ENCODE assay signal across 17 mouse cellular contexts in genomic region chr17:3260796-3261195, GRCm38 (mm10).
"Had no signal": no experiment of that assay in that cellular context is flagged by ENCODE, and none has a peak within 500 bp of the region (broad histone marks: within the 10 kb centered on the region; RNA-seq: fewer than 3 reads in every experiment).

No protein-coding gene starts in this region.

- H3K9me3 ChIP-seq: limb, embryonic 12.5 days; liver, embryonic 13.5 days; midbrain, embryonic 12.5 days; neural tube, embryonic 12.5 days had no signal

- H3K4me3 ChIP-seq: limb, embryonic 12.5 days; liver, embryonic 13.5 days; midbrain, embryonic 12.5 days; neural tube, embryonic 12.5 days had no signal

- H3K4me2 ChIP-seq: limb, embryonic 12.5 days; liver, embryonic 13.5 days; midbrain, embryonic 12.5 days; neural tube, embryonic 12.5 days had no signal

- H3K27ac ChIP-seq: limb, embryonic 12.5 days; liver, embryonic 13.5 days; midbrain, embryonic 12.5 days; neural tube, embryonic 12.5 days had no signal

- H3K9ac ChIP-seq: limb, embryonic 12.5 days; liver, embryonic 13.5 days; liver, postnatal 0 days; midbrain, embryonic 12.5 days; neural tube, embryonic 12.5 days had no signal

- DNase-seq: kidney, adult 11 months; kidney, postnatal 36 days; layer of hippocampus, adult 9-11 months; layer of hippocampus, postnatal 36 days; liver; liver, embryonic 13.5 days; liver, postnatal 0 days; lung, postnatal 36 days; retina, postnatal 1 day; right cerebral cortex, postnatal 4 days; spleen, adult 18-20 months; thymus, adult 18-20 months; thymus, postnatal 14 days had no signal

- H3K36me3 ChIP-seq: liver, embryonic 13.5 days had no signal

- ATAC-seq: liver, postnatal 0 days; midbrain, embryonic 16.5 days had no signal

- H3K27me3 ChIP-seq: limb, embryonic 12.5 days; liver, embryonic 13.5 days; midbrain, embryonic 12.5 days; neural tube, embryonic 12.5 days had no signal

- H3K4me1 ChIP-seq: limb, embryonic 12.5 days; liver, embryonic 13.5 days; midbrain, embryonic 12.5 days; neural tube, embryonic 12.5 days had no signal
